Mouse (Mus musculus): ENCODE results near the gene Serpinb9. TPM values are rescaled to one million over a fixed set of nuclear protein-coding genes. Genes with fewer than 3 reads are reported as not detected.

Serpinb9 gene
- polyA plus RNA-seq, 1 experiment from 2014 or later: 6.3 TPM

- Histone ChIP-seq H3K9ac (ENCODE audit: low read length) (no peak overlapping the region), H3K27ac (replicated peaks) (no peak overlapping the region), H3K4me1 (replicated peaks; ENCODE audit: control insufficient read depth, insufficient read depth) (no peaks in the 10 kb centered on the region), H3K9me3 (ENCODE audit: control insufficient read depth, low read length) (no peaks in the 10 kb centered on the region), H3K4me2 (replicated peaks; ENCODE audit: low read depth) (no peak overlapping the region), H3K27me3 (ENCODE audit: control insufficient read depth, insufficient read depth, low read length) (no peaks in the 10 kb centered on the region), H3K36me3 (ENCODE audit: control insufficient read depth, insufficient read depth, low read length) (no peaks in the 10 kb centered on the region), H3K4me3 (ENCODE audit: low read depth, low read length) (no peak overlapping the region)
- ATAC-seq (ENCODE audit: low FRiP score, low TSS enrichment) (no peak), DNase-seq (ENCODE audit: low spot score) (no peak)
- WGBS: 64% methylated on average over 5 of the region's 5 CpGs
- TF ChIP-seq CTCF (IDR thresholded peaks at IDR 0.05; ENCODE audit: low read depth) (no peak), EP300 (optimal IDR thresholded peaks at IDR 0.05) (no peak)
These were observed 36.9 kb upstream of the Serpinb9 start for GRCm38 (mm10) chr13:32966116-32966515.

DNA sequence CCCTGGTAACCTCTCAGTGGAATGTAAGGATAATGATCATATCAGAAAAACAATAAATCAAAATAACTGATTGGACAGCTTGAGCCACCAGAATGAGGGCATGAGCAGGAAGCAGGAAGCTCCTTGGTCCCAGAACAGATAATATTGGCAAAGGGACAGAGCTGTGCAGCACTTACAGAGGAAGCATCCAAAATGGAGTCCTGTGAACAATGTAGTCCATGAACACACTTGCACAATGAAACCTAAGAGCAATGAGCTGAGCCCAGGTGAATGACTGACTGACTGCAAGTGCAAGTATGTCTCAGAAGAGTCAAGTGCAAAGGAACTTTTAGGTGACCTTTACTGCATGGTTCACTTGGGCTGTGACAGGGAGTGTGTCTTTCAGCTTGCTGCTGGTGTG, 35.8 kb upstream of the Serpinb9 start:
- H3K36me3 ChIP-seq (ENCODE audit: control insufficient read depth, insufficient read depth, low read length): no peaks in the 10 kb centered on the region
- H3K27me3 ChIP-seq (ENCODE audit: control insufficient read depth, insufficient read depth, low read length): no peaks in the 10 kb centered on the region
- no peak overlapping the region for H3K9ac ChIP-seq (ENCODE audit: low read length)
- H3K27ac ChIP-seq (replicated peaks): no peak overlapping the region
- no peaks in the 10 kb centered on the region for H3K4me1 ChIP-seq (replicated peaks; ENCODE audit: control insufficient read depth, insufficient read depth)
- H3K4me2 ChIP-seq (replicated peaks; ENCODE audit: low read depth): no peak overlapping the region
- no peak overlapping the region for H3K4me3 ChIP-seq (ENCODE audit: low read depth, low read length)
- ATAC-seq (ENCODE audit: low FRiP score, low TSS enrichment): no peak
- H3K9me3 ChIP-seq (ENCODE audit: control insufficient read depth, low read length): no peaks in the 10 kb centered on the region
- DNase-seq (ENCODE audit: low spot score): no peak
- no peak for TF ChIP-seq EP300 (optimal IDR thresholded peaks at IDR 0.05)
- no peak for TF ChIP-seq CTCF (IDR thresholded peaks at IDR 0.05; ENCODE audit: low read depth)

DNA sequence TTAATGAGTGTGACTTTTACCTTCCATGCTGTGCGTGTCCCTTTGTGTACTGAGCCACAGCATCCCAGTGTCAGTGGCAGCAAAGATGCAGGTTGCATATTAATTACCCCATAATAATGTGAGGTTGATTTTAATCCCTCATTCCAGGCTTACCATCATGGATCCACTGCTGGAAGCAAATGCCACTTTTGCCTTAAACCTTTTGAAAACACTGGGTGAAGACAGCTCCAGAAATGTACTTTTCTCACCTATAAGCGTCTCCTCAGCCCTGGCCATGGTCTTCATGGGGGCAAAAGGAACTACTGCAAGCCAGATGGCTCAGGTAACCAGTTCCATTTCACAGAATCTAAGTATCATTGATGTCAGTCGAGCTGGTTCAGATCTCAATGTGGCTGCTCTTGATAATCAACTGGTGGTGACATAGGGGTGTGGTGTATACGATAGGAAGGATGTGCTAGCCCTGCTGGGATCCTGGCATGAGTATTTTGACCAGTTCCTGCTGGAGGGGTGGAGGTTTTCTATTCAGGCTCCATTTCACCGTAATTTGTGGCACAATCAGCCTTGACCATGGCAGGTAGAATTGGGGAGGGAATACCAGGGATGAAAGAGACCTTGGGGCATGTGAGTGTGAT, 34.6 kb upstream of the Serpinb9 start:
- DNase-seq (ENCODE audit: low spot score): no peak

DNA sequence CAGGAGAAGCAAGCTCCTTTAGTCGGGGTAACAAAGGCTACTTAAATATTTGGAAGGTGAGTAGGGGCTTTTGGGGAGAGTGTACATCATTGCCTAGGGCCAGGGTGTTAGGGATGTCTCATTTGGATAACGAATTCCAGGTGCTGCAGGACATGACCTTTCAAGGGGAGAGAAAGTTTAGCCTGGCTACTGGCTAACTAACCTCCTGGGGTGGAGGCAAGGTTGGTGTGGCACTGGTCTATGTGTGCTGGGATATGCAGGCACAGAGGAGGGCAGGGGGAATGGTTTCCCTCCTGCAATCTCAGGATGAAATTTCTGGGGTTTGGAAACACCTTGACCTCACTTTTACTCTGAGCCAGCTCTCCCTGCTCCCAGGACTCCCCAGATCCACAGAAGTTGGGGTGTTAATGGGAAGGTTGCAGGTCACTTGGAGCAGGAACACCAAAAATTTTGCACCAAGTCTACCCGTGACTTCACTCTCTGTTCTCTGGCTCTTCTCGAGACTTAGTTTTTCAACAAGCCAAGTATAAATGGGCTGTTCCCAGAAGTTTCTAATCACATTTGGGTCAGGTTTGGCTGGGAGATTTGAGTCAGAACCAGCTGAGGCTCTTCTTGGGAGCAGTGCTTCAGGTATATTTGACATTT, 33.9 kb upstream of the Serpinb9 start:
- no peaks in the 10 kb centered on the region for H3K27me3 ChIP-seq (ENCODE audit: control insufficient read depth, insufficient read depth, low read length)
- no peaks in the 10 kb centered on the region for H3K4me1 ChIP-seq (replicated peaks; ENCODE audit: control insufficient read depth, insufficient read depth)
- H3K9ac ChIP-seq (ENCODE audit: low read length): no peak overlapping the region
- TF ChIP-seq CTCF (IDR thresholded peaks at IDR 0.05; ENCODE audit: low read depth) (no peak), EP300 (optimal IDR thresholded peaks at IDR 0.05) (no peak)
- 54% methylated on average over 4 of the region's 4 CpGs for WGBS
- H3K4me3 ChIP-seq (ENCODE audit: low read depth, low read length): no peak overlapping the region
- ATAC-seq (ENCODE audit: low FRiP score, low TSS enrichment) (no peak), DNase-seq (ENCODE audit: low spot score) (no peak)
- no peaks in the 10 kb centered on the region for H3K9me3 ChIP-seq (ENCODE audit: control insufficient read depth, low read length)
- H3K27ac ChIP-seq (replicated peaks): no peak overlapping the region
- H3K4me2 ChIP-seq (replicated peaks; ENCODE audit: low read depth): no peak overlapping the region
- no peaks in the 10 kb centered on the region for H3K36me3 ChIP-seq (ENCODE audit: control insufficient read depth, insufficient read depth, low read length)

More for the DNA sequence above, 34.6 kb upstream of the Serpinb9 start:
- no peaks in the 10 kb centered on the region for H3K9me3 ChIP-seq (ENCODE audit: control insufficient read depth, low read length)
- no peak for ATAC-seq (ENCODE audit: low FRiP score, low TSS enrichment)
- 74% methylated on average over 5 of the region's 5 CpGs for WGBS
- H3K4me2 ChIP-seq (replicated peaks; ENCODE audit: low read depth): no peak overlapping the region
- no peaks in the 10 kb centered on the region for H3K4me1 ChIP-seq (replicated peaks; ENCODE audit: control insufficient read depth, insufficient read depth)
- H3K9ac ChIP-seq (ENCODE audit: low read length): no peak overlapping the region
- H3K36me3 ChIP-seq (ENCODE audit: control insufficient read depth, insufficient read depth, low read length): no peaks in the 10 kb centered on the region
- TF ChIP-seq CTCF (IDR thresholded peaks at IDR 0.05; ENCODE audit: low read depth): no peak
- no peak for TF ChIP-seq EP300 (optimal IDR thresholded peaks at IDR 0.05)
- H3K27me3 ChIP-seq (ENCODE audit: control insufficient read depth, insufficient read depth, low read length): no peaks in the 10 kb centered on the region
- H3K27ac ChIP-seq (replicated peaks): no peak overlapping the region
- no peak overlapping the region for H3K4me3 ChIP-seq (ENCODE audit: low read depth, low read length)

- Histone ChIP-seq H3K4me2 (replicated peaks; ENCODE audit: low read depth) (no peak overlapping the region), H3K9ac (ENCODE audit: low read length) (no peak overlapping the region), H3K4me3 (ENCODE audit: low read depth, low read length) (no peak overlapping the region), H3K9me3 (ENCODE audit: control insufficient read depth, low read length) (no peaks in the 10 kb centered on the region), H3K36me3 (ENCODE audit: control insufficient read depth, insufficient read depth, low read length) (no peaks in the 10 kb centered on the region), H3K27ac (replicated peaks) (no peak overlapping the region), H3K27me3 (ENCODE audit: control insufficient read depth, insufficient read depth, low read length) (no peaks in the 10 kb centered on the region), H3K4me1 (replicated peaks; ENCODE audit: control insufficient read depth, insufficient read depth) (no peaks in the 10 kb centered on the region)
- ATAC-seq (ENCODE audit: low FRiP score, low TSS enrichment) (no peak), DNase-seq (ENCODE audit: low spot score) (no peak)
- TF ChIP-seq EP300 (optimal IDR thresholded peaks at IDR 0.05): no peak
- TF ChIP-seq CTCF (IDR thresholded peaks at IDR 0.05; ENCODE audit: low read depth): no peak
- 81% methylated on average over 1 of the region's 1 CpGs for WGBS
These were observed 33.4 kb upstream of the Serpinb9 start for GRCm38 (mm10) chr13:32969641-32970040.

DNA sequence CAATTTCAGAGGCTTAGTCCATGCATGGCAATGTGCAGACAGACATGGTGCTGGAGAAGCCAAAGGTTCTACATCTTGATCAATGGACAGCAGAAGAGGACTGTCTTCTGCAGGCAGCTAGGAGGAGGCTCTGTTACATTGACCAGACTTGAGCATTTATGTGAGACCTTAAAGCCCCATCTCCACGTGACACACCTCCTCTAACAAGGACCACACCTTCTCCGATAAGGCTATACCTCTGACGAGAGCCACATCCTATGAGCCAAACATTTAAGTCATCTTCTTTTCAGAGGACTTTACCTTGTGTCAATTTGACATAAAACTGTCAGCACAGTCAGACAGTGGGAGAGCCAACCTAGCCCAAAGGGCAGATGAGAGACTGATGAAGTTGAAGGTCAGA, 32.3 kb upstream of the Serpinb9 start:
- no peak for DNase-seq (ENCODE audit: low spot score)
- Histone ChIP-seq H3K27me3 (ENCODE audit: control insufficient read depth, insufficient read depth, low read length) (no peaks in the 10 kb centered on the region), H3K9me3 (ENCODE audit: control insufficient read depth, low read length) (no peaks in the 10 kb centered on the region), H3K4me2 (replicated peaks; ENCODE audit: low read depth) (no peak overlapping the region), H3K4me3 (ENCODE audit: low read depth, low read length) (no peak overlapping the region), H3K27ac (replicated peaks) (no peak overlapping the region), H3K36me3 (ENCODE audit: control insufficient read depth, insufficient read depth, low read length) (no peaks in the 10 kb centered on the region), H3K9ac (ENCODE audit: low read length) (no peak overlapping the region), H3K4me1 (replicated peaks; ENCODE audit: control insufficient read depth, insufficient read depth) (no peaks in the 10 kb centered on the region)
- ATAC-seq (ENCODE audit: low FRiP score, low TSS enrichment): no peak
- TF ChIP-seq EP300 (optimal IDR thresholded peaks at IDR 0.05) (no peak), CTCF (IDR thresholded peaks at IDR 0.05; ENCODE audit: low read depth) (no peak)
- WGBS: 86% methylated on average over 3 of the region's 3 CpGs

All from stomach, postnatal 0 days (tissue).